Mouse (Mus musculus): ENCODE measurements around the gene Ttc37. TPM values are rescaled to one million over a fixed set of nuclear protein-coding genes. Genes with fewer than 3 reads are reported as not detected.
A peak's percentile ranks its signal among the peaks of the same experiment; 100 is the strongest.

Gene Ttc37
- total RNA-seq (2021): 10 to 100 TPM; 19.8 to 22.2 TPM
- long read RNA-seq, experiment 1, full-length matches to known transcripts: 1 of 7 reads
- long read RNA-seq, experiment 1, partial matches to known transcripts: 2 of 7 reads
- long read RNA-seq, experiment 1, other reads (novel, unspliced or antisense): 4 of 7 reads
- long read RNA-seq, experiment 2, full-length matches to known transcripts: 3 of 15 reads
- long read RNA-seq, experiment 2, partial matches to known transcripts: 3 of 15 reads
- long read RNA-seq, experiment 2, other reads (novel, unspliced or antisense): 9 of 15 reads

DNA sequence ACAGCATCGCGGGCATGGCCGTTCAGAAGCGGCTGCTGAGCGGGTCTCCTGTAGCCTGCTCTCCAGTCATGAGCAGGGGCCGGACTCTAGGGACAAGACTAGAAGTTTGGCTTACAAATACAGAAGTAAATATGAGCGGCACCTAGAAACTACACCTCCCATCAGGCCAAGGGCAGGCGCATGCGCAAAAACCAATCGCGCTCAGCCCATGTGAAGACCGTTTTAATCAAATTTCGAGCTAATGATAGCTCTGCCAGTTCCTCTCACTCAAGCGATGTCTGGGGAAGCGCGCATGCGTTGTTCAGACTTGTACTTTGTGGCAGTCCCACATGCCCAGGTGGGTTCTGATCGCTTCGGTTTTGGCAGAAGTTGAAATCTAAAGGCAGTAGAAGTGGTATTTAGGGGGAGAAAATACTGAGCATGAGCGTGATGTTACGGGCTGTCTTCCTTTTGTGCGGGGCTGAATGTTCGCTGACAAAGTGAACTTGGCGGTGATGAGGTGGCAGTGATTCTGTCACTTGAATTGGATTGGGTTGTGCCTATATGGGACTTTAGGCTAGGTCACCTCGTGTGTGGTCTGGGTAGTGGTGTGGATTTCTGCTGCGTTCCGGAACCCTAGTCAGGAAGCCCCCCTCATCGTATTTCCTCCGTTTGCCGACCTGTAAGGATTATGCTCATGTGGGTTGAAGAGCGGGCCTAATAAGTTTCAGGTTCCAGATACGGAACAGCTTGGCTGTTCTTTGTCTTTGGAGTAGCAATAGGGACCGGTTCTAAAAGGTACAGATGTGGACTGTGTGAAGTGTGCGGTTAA lies at the start of gene Ttc37, which contains the start of gene Arsk:
Ttc37 (plus strand) TSS at position 242 of the 811 bp plus-strand sequence.
Arsk (minus strand) TSS at position 168 of the 811 bp plus-strand sequence.
- peak; percentile 93 to 96 for DNase-seq (ENCODE audit: low spot score in 2 of 2)

DNA sequence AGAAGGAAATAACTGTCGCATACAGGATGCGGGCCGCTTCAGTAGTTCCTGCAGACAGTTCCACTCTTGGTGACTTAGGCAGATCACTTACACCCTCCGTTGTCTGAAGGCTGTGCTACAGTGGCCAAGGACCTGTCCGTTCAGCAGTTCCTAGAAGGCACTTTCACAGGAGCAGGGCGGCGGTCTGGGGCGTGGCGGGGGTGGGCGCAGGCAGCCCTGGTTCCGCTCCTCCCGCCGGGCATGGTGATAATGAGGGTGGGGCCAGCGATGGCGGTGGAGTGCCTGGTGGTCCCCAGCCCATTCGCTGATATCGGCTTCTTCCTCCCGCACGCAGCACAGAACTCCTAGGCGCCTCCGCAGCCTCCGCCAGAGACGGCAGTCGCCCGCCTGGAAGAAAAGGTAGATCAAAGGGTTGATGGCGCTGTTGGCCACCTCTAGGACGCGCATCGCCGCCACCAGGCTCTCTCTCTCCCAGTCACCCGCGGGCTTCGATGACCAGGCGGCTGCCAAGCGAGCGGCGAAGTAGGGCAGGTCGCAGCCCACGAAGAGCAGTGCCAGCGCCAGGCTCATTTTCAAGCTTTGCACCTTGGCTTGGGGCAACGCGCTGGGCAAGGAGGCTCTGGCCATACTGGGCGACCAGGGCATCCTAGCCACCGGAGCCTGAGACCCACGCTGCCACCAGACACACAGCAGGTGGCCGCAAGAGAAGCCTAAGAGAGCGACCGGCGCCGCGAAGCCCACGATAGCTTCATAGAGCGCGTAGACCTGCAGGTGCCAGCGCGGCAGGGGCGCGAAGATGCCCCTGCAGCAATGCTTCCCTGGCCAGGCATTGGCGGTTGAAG lies 42.9 kb upstream of the Ttc37 start:
- DNase-seq (ENCODE audit: low spot score in 2 of 2): peak in 1 of 2 experiments; percentile 17
- Histone ChIP-seq H3K27ac (peak overlapping the region; percentile 87), H3K4me3 (peak overlapping the region; percentile 75)
- TF ChIP-seq CTCF (conservative IDR thresholded peaks at IDR 0.05): no peak

More for the DNA sequence above, at the start of gene Ttc37, which contains the start of gene Arsk:
- peak within 1 kb of the TSS; percentile 90 for H3K27ac ChIP-seq
- no peak for TF ChIP-seq CTCF (conservative IDR thresholded peaks at IDR 0.05)
- peak within 1 kb of the TSS; percentile 67 for H3K4me3 ChIP-seq

DNA sequence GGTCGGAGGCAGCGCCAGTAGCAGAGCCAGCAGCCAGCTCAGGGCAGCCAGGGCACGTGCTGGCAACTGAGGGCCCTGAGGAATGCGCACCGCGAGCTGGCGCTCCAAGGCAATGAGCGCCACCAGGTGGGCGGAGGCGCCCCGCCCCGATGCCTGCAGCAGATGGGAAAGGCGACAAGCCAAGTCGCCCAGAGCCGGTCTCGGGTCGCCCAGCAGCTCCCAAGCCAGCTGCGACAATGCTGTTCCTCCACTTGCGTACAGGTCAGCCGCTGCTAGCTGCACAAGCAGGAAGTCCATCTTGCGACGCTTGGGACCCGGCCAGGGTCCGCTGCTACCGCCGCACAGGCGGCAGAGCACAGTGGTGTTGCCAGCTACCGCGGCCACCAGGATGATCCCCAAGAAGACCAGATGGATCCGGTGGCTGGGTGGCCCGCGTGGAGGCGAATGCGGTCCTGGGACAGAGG lies 42.2 kb upstream of the Ttc37 start:
- peak; percentile 63 for TF ChIP-seq CTCF (conservative IDR thresholded peaks at IDR 0.05)
- peak overlapping the region; percentile 75 for H3K4me3 ChIP-seq
- peak overlapping the region; percentile 87 for H3K27ac ChIP-seq
- peak; percentile 40 to 61 for DNase-seq (ENCODE audit: low spot score in 2 of 2)

DNA sequence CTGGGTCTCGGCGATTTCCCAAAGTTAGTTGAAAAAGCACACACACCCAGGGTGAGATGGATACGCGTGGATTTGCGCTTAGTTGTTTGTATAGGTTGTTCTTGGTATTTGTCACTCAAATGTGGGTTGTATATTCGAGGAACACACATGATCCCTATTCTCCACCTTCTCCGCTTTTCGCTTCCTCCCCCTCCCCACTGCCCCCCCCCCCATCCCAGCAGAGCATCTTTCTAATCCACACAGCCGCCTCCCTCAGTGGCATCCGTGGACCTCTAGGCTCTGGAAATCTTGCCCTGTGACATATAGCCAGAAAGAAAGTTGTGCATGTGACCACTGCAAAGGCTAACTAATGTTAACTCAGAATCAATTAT lies 41.7 kb upstream of the Ttc37 start, which contains the start of gene Gpr150:
Gpr150 (minus strand) TSS at position 101 of the 371 bp plus-strand sequence.
- no peak for DNase-seq (ENCODE audit: low spot score in 2 of 2)
- Histone ChIP-seq H3K27ac (peak within 1 kb of the TSS; percentile 87), H3K4me3 (peak within 1 kb of the TSS; percentile 75)
- TF ChIP-seq CTCF (conservative IDR thresholded peaks at IDR 0.05): no peak

DNA sequence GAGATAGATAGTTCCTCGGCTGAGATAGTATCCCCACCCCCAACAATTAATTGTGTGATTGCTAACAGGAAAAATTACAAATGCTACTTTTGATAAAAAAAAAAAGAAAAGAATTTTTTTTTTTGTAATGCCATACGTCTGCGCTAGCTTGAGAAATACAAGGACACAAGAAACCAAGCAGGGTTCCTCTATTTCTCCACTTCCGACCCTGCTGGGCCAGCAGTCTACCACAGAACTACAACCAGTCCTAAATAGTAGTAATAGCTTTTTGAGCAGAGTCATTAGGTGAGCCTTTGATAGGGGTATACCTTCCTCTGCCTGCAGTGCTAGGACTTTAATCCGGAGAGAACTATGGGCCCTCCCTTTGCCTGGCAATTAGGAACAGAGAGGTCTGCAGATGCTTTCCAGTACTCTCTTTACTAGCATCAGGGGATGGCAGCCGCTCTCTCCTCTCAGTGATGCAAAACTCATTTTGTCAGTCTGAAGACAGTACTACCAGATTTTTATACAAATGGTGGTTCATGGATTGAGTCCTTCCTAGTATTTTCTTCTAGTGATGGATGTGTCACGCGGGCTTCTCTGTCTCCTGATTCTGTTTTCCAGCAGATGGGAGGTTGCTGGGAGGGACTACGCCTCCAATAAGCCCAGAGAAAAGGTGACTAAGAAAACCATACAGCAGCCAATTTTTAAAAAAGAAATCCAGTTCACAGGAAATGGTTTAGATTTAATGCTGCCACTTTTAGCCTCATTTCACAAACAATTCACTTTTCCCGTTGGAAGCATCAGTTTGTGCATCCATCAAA lies 41.1 kb upstream of the Ttc37 start:
- Histone ChIP-seq H3K27ac (no peak overlapping the region), H3K4me3 (no peak overlapping the region; the same call in 1 of the 2 replicates)
- DNase-seq (ENCODE audit: low spot score in 2 of 2): peak; percentile 15 to 42
- no peak for TF ChIP-seq CTCF (conservative IDR thresholded peaks at IDR 0.05)

DNA sequence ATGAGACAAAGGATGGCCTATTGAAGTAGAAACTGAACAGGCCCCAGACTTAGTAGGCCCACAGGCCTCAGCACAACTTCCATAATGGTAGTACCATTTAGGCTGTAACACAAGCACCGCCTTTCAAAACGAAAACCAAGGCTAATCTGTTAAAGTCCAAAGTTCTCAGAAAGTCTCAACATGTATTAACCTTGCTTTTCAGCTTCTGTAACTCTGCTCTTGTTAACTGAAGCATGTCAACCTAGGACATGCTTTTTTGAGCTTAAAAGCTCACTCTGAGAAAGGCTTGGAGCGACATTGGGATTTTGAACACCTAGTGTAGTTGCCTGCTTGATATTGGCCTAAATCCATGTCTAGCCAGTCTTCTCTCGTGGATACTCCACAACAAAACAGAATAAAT lies 38.9 kb upstream of the Ttc37 start:
- DNase-seq (ENCODE audit: low spot score in 2 of 2): no peak
- no peak overlapping the region for H3K4me3 ChIP-seq
- TF ChIP-seq CTCF (conservative IDR thresholded peaks at IDR 0.05): no peak

DNA sequence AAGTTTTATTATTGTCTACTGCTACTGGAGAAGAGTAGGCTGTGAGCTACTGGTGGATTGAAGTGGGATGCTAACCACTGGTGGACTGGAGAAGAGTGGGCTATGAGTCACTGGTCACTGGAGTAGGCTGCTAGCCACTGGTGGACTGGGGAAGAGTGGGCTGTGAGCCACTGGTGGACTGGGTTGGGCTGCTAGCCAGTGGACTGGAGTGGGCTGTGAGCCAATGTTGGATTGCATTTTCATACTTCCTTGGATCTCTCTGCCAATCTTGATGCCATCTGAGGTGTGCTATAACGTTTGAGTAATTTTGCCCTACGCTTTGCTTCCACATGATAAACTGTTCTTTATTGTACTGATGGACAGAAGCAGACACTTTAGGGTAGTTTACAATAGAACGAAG lies 36.4 kb upstream of the Ttc37 start:
- TF ChIP-seq CTCF (conservative IDR thresholded peaks at IDR 0.05): no peak
- Histone ChIP-seq H3K27ac (no peak overlapping the region), H3K4me3 (no peak overlapping the region)
- no peak for DNase-seq (ENCODE audit: low spot score in 2 of 2)

More for the DNA sequence above, 38.9 kb upstream of the Ttc37 start:
- H3K27ac ChIP-seq: no peak overlapping the region

DNA sequence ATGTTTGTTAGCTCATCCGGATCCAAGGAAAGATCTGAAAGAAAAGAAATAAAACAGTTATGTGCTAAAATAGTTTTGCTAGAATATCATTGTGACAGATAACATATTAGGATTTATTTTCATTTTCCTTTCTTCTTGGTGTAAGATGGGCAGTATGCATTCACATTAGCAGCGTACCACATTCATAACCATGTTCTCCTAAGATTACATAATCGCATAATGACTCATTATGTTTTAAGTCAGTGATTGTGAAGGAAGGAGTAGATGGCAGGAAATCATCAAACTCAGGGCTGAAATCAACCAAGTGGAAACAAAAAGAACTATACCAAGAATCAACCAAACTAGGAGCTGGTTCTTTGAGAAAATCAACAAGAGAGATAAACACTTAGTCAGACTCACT lies 36.0 kb upstream of the Ttc37 start:
- DNase-seq (ENCODE audit: low spot score in 2 of 2): no peak
- no peak for TF ChIP-seq CTCF (conservative IDR thresholded peaks at IDR 0.05)
- Histone ChIP-seq H3K27ac (no peak overlapping the region), H3K4me3 (no peak overlapping the region)

DNA sequence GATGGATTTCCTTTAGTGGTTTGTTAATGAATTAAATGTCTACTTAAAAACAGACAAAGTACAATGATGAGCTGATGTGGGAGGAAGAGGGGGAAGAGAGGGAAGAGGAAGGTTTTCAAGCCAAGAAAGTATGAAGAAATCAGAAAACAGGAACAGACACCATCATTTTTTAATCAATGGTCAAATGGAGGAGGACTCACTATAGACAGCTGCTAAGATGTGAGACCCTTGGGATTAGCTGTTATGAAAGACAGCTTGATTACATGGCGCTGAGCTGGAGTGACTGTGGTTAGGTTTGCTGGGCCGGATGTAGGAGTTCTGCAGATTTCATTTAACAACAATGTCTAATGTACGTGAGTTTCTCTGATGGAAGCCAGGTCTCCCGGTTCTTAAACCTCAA lies 35.0 kb upstream of the Ttc37 start:
- Histone ChIP-seq H3K4me3 (no peak overlapping the region), H3K27ac (no peak overlapping the region)
- DNase-seq (ENCODE audit: low spot score in 2 of 2): no peak
- no peak for TF ChIP-seq CTCF (conservative IDR thresholded peaks at IDR 0.05)

DNA sequence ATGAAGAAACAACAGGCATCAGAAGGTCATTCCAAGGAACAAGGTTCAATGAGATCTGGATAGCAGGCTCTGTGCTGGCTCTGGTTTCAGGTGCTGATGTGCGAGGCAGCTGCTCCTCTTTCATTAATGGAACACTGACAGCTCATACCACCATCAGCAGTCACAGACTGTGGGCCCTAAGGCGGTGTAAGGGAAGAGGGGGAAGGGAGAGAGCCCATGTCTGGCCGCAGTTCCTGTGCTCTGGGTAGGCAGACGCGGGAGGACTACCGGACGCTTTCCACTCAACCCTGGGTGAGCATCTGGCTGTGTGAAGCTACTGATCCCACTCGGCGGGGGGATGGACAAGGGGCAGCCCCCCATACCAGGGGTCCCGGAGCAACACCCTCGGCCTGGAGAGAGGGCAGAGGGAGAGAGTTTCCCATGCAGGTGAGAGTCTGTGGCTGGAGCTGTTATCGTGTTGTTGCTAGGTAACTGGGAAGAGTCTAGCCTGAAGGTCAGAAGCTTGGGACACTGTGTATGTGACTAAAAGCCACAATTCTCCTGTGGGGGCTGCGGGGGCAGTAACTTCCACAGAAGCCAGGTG lies 34.1 kb upstream of the Ttc37 start:
- Histone ChIP-seq H3K4me3 (no peak overlapping the region), H3K27ac (no peak overlapping the region)
- no peak for DNase-seq (ENCODE audit: low spot score in 2 of 2)
- TF ChIP-seq CTCF (conservative IDR thresholded peaks at IDR 0.05): no peak

DNA sequence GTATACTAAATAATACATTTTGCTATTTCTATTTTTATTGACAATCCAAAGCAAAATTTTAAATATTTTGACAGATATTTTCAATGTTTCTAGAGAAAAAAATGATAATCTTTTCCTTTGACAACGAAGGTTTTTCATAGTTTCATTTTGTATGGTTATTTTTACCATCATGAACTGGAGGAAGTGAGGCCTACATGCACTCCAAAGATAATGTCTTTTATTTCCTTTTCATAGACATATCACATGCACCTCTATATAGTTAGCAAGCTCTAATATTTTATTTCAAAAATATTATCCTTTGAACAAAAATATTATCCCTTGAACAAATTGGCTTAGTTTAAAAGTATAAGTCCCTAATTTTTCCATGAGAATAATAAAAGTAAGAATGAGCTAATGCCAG lies 24.2 kb upstream of the Ttc37 start:
- H3K27ac ChIP-seq: no peak overlapping the region
- no peak overlapping the region for H3K4me3 ChIP-seq
- no peak for DNase-seq (ENCODE audit: low spot score in 2 of 2)
- no peak for TF ChIP-seq CTCF (conservative IDR thresholded peaks at IDR 0.05)

Data from layer of hippocampus, adult 2 months (tissue).